Mouse (Mus musculus) gastrocnemius, postnatal 10 days (tissue): ENCODE data around the gene Ubac2. TPM values are rescaled to one million over a fixed set of nuclear protein-coding genes. Genes with fewer than 3 reads are reported as not detected.

ENCODE experiments used
- DNase-seq: peaks from one replicate; pipeline ENCODE4 v3.0.0; 2021; ENCODE audit warnings: mixed read lengths
- total RNA-seq, 2 experiments: library from RNA; stranded (reverse); gene quantifications; 2 replicates each; pipeline ENCODE4 v1.2.3; 2021

The Ubac2 gene
- total RNA-seq, 2 experiments from 2014 or later = 23.1 to 23.7 TPM

- DNase-seq = no peak
Measured at GRCm38 (mm10) chr14:121924876-121925275, 46.5 kb downstream of the Ubac2 start.

DNA sequence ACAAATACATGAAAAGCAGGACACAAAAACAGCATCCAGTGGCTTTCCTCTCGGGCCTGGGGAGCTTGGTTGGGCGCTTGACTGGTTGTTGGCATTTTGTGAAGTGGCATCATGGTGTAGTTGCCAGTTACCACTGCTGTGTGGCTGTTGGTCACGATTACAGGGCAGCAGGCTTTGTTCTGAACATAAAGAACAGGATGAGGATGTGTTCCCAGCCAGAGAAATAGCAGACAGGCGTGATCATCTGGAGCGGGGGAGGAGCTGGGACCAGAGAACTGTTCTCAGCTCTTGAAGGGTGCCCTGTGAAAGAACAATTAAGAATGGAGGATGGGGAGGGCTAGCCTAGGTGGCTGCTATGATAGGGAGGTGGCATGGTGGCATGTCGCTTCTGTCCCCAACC lies 48.5 kb downstream of the Ubac2 start:
- no peak for DNase-seq

- no peak for DNase-seq
Measured at GRCm38 (mm10) chr14:121927451-121927850, 49.0 kb downstream of the Ubac2 start.

DNA sequence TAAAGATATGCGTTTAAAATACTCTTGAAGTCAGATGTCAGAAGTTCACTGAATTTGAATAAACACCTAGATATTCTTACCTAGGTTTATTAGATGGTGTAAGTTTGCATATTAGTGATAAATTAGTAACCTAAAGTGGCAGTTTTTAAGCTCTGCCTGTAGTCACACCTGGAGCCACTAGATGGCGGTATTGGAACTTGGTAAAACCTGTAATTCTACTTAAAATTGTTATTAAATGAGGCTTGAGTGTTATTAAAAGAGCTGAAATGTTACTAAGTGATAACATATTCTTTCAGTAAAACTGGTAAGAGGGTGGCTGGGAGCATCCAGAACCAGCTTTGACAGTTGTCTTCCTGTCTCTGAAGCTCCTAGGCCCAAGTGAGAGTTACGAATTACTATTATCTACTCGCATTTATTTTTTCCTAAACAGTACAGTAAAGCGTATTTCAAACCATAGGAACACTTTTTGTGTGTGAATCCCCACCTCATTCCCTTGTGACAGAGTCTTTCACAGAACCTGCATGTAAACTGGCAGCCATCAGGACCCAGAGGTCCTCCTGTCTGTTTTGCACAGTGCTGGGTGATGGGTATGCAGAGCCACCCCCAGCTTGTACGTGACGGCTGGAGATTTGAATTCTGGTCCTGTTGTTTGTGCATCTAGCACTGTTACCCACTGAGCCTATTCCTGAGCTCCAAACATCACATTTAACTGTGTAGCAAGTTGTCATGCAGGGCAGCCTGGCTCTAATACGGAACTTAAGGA lies 50.1 kb downstream of the Ubac2 start:
- DNase-seq = peak; percentile 60

GRCm38 (mm10) chr14:121929243-121929951 lies 51.0 kb downstream of the Ubac2 start:
- DNase-seq = no peak

- DNase-seq = no peak
Measured at GRCm38 (mm10) chr14:121930731-121931383, 52.4 kb downstream of the Ubac2 start.

GRCm38 (mm10) chr14:121931594-121931993 lies 53.2 kb downstream of the Ubac2 start:
- no peak for DNase-seq

DNA sequence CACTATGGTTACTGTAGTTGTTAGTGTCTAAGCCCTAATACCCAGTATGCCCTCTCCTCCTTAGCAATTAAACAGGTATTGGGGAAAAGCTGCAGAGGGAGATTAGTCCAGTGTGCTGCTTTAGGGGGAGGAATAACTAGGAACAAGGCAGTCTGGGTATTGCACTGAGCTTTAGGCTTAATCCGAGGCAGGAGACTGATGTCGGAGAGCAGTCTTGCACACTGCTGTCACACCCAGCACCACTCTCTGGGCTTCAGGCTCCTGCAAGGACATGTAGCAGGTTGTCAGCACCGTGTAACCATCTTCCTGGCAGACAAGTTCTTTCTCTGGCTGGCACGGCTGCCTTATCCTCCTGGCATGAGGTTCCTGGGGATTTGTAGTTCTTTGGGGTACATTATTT lies 53.8 kb downstream of the Ubac2 start:
- no peak for DNase-seq

GRCm38 (mm10) chr14:121933906-121934596 lies 55.6 kb downstream of the Ubac2 start:
- no peak for DNase-seq

DNA sequence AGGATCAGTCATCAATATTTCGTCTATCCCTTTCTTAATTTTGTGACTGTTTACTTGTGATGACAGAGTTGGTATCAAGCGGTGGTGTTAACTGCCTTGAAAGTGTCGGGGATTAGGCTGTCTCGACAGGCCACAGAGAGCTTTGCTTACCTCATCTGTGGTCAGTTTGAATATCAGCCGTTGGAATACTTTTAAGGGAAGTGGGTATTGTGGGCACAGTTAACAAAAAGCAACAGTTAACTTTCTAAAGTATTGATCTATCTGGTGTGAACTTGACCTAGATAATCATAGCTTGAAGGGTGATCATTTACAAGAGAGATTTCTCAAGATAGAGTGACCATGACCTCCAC lies 56.2 kb downstream of the Ubac2 start:
- DNase-seq = no peak

DNA sequence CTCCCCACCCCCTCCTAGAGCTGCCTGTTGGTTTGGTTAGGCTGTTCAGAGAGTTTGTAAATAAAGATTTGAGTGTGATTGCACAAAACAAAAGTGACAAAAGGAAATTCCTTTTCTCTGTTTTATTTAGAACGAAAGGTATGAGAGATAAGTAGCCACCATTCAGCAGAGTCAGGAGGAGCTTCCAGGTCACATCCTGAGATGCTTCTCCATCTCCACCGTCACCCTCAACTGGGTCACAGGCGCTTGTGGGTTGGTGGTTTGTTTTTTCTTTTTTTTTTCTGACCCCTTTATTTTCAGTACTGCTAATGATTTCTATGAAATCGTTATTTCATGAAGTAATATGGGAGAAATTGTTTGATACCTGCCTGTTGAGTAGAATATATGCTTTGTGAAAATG lies 57.9 kb downstream of the Ubac2 start:
- no peak for DNase-seq

GRCm38 (mm10) chr14:121936856-121937255 lies 58.4 kb downstream of the Ubac2 start:
- no peak for DNase-seq

DNA sequence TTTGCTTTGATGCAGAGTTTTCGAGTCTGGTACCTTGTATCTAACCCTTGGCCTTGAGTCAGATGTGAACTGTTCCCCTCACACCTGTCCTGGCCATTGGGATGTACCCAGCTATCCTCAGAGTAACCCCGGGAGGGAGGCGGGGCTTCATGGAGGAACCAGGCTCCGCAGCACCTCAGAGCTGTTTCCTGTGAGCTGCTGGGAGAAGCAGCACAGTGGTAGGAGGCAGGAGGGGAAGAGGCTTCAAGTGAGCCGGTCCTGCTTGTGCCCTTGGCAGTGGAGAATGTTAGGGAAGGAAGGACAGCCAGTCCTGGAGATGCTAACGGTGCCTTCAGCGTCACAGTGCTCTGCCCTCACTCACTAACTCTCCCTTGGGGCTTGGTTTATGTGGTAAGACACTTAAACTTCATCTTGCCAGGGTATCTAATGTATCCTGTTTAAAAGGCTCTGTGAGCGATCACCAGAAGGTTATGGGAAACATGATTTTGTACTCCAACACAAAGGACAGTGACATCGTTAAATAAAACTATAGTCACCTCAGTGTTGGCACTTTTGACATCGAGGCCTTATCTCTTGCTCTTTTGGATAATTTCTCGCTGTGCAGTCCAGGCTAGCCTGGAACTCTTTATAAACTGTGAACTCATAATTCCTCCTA lies 59.3 kb downstream of the Ubac2 start:
- no peak for DNase-seq

- DNase-seq = no peak
Measured at GRCm38 (mm10) chr14:121938256-121939191, 60.1 kb downstream of the Ubac2 start.

GRCm38 (mm10) chr14:121939582-121939981 lies 61.2 kb downstream of the Ubac2 start:
- no peak for DNase-seq

- no peak for DNase-seq
Measured at GRCm38 (mm10) chr14:121946131-121946530, 67.7 kb downstream of the Ubac2 start.

DNA sequence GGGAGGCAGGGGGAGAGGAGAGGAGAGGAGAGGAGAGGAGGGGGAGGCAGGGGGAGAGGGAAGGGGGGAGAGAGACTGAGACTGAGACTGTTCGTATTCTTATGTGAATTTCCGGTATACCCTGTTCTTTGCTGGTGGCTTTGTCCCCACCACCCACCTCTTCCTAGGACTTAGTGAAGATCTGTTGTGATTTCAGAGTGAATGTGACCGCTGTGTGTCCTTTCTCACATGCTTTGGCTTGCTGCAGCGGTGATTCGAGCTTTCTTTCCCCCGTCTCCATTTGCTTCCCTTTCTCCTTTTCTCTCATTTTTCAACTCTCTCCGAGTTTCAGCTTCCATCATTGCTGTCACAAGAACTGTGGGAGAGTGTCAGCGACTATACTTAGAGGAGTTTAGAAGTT lies 68.3 kb downstream of the Ubac2 start:
- no peak for DNase-seq

GRCm38 (mm10) chr14:121947201-121947760 lies 68.9 kb downstream of the Ubac2 start:
- DNase-seq = no peak

DNA sequence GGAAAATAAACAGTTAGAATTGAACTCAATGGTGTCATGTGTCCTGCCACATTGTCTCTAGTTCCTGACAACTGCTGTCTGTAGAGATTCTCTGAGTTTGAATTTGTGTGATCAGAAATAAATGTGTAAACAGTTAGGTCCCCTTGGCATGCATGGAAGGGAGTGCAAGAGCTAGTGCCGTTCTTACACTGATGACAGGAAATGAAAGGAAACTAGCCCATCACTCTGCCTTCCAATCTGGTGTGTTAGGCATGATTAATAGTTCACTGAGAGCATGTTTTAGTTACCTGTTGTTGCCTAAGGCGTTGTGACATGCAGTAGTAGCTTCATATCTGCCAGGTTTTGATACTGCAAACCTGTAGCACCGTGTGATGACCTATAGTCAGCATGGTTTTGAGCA lies 69.5 kb downstream of the Ubac2 start:
- no peak for DNase-seq

GRCm38 (mm10) chr14:121949436-121949835 lies 71.0 kb downstream of the Ubac2 start:
- no peak for DNase-seq

GRCm38 (mm10) chr14:121949897-121950296 lies 71.5 kb downstream of the Ubac2 start:
- DNase-seq = no peak
